Mouse (Mus musculus) C2C12 (cell line): ENCODE measurements around the gene Kdm4b. TPM values are rescaled to one million over a fixed set of nuclear protein-coding genes. Genes with fewer than 3 reads are reported as not detected.

Experiments used
- H3K27me3 ChIP-seq: one replicate; pipeline ENCODE4 v1.6.1; 2011; ENCODE audit not compliant: control insufficient read depth, insufficient read depth, insufficient read length
- H3K36me3 ChIP-seq: one replicate; pipeline ENCODE4 v1.6.1; 2011; ENCODE audit not compliant: control insufficient read depth, insufficient read depth
- H3K4me3 ChIP-seq: one replicate; pipeline ENCODE4 v1.5.1; 2011; ENCODE audit warnings: mild to moderate bottlenecking, control low read depth; ENCODE audit not compliant: poor library complexity, insufficient read depth, severe bottlenecking
- H3K79me2 ChIP-seq: one replicate; pipeline ENCODE4 v1.6.1; 2011; ENCODE audit not compliant: control insufficient read depth, insufficient read depth
- H3K79me3 ChIP-seq: one replicate; pipeline ENCODE4 v1.6.1; 2011; ENCODE audit warnings: low read depth, control low read depth
- H3ac ChIP-seq: one replicate; pipeline ENCODE3; 2011; ENCODE audit warnings: low read depth; ENCODE audit not compliant: control insufficient read depth, insufficient read length
- CEBPB ChIP-seq: IDR thresholded peaks from one replicate; pipeline ENCODE4 v1.6.1; 2011; ENCODE audit warnings: low read depth, mild to moderate bottlenecking, control low read depth, moderate library complexity
- CTCF ChIP-seq: IDR thresholded peaks from one replicate; pipeline ENCODE4 v1.5.1; 2011; ENCODE audit not compliant: control insufficient read depth, insufficient read depth, insufficient read length
- FOSL1 ChIP-seq: IDR thresholded peaks from one replicate; pipeline ENCODE4 v1.8.0; 2011; ENCODE audit warnings: mild to moderate bottlenecking, low read length; ENCODE audit not compliant: poor library complexity, insufficient read depth, severe bottlenecking
- MAX ChIP-seq: IDR thresholded peaks from one replicate; pipeline ENCODE4 v1.6.1; 2011; ENCODE audit warnings: mild to moderate bottlenecking, control low read depth
- MYOD1 ChIP-seq: IDR thresholded peaks from one replicate; pipeline ENCODE4 v1.6.1; 2011; ENCODE audit warnings: low read depth; ENCODE audit not compliant: control insufficient read depth, insufficient read length
- MYOG ChIP-seq: IDR thresholded peaks from one replicate; pipeline ENCODE4 v1.6.1; 2011; ENCODE audit not compliant: control insufficient read depth, insufficient read length; ENCODE audit errors: extremely low read depth
- USF1 ChIP-seq: IDR thresholded peaks from one replicate; pipeline ENCODE4 v1.6.1; 2011; ENCODE audit warnings: low read depth, mild to moderate bottlenecking, control low read depth, moderate library complexity
- polyA plus RNA-seq: library from polyadenylated mRNA; unstranded; fragments of >200 nt; fragmentation: generic; extraction: Trizol; gene quantifications from one replicate; pipeline ENCODE4 v1.2.1, GENCODE M21; 2012; ENCODE audit warnings: missing spikeins

Kdm4b gene
- polyA plus RNA-seq, 1 experiment: 10.1 TPM

DNA sequence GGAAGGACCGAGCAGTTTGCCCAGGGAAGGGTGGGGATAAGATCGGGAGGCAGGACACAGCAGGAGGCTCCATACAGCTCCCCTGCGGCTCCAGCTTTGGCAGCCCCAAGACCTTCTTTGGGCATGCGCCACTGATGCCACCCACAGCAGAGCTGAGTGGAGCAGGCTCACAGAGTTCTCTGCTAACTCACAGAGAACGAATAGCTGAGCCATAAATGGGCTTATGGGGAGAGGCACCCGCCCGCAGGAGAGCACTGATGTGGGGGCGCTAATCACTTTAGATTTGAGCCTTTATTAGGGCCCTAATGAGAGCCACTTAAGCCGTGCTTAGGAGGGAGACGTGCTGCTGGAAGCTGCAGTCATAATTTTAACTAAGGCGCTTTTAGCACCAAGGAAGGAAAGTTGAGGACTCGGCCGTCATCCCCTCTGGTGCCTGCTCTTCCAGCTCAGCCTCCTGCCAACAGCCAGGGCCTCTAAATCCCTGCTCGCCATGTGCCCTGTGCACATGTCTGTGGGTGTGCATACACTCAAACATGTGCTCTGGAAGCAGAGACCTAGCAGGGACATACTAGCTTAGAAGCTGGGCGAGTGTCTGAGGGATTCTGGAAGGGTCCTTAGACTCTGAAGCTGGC, 45.3 kb downstream of the Kdm4b start:
- Histone ChIP-seq H3ac (no peak overlapping the region), H3K79me3 (no peaks in the 10 kb centered on the region), H3K27me3 (no peaks in the 10 kb centered on the region), H3K36me3 (no peaks in the 10 kb centered on the region), H3K79me2 (no peaks in the 10 kb centered on the region), H3K4me3 (no peak overlapping the region)
- no peak for TF ChIP-seq MAX
- no peak for TF ChIP-seq FOSL1
- no peak for TF ChIP-seq CTCF
- no peak for TF ChIP-seq CEBPB

DNA sequence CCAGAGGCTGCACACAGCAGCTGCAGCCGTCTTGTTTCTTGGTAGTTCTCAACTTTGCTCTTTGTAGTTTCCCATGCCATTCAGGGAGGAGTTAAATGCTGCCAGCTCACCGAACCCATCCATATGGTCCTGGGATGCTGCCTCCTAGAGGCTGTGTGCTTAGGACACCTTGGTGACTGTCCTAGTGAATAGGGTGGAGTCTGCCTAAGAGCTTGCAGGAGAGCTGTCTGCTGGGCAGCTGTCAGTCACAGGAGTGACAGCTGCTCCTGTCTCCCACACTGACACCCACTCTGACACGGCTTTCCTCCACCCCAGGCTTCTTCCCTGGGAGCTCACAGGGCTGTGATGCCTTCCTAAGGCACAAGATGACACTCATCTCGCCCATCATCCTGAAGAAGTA, 46.2 kb downstream of the Kdm4b start:
- Histone ChIP-seq H3ac (no peak overlapping the region), H3K36me3 (no peaks in the 10 kb centered on the region), H3K4me3 (no peak overlapping the region), H3K27me3 (no peaks in the 10 kb centered on the region), H3K79me2 (no peaks in the 10 kb centered on the region), H3K79me3 (no peaks in the 10 kb centered on the region)
- TF ChIP-seq MYOG: no peak
- no peak for TF ChIP-seq CTCF
- no peak for TF ChIP-seq CEBPB
- no peak for TF ChIP-seq MAX
- no peak for TF ChIP-seq USF1
- no peak for TF ChIP-seq FOSL1
- no peak for TF ChIP-seq MYOD1

DNA sequence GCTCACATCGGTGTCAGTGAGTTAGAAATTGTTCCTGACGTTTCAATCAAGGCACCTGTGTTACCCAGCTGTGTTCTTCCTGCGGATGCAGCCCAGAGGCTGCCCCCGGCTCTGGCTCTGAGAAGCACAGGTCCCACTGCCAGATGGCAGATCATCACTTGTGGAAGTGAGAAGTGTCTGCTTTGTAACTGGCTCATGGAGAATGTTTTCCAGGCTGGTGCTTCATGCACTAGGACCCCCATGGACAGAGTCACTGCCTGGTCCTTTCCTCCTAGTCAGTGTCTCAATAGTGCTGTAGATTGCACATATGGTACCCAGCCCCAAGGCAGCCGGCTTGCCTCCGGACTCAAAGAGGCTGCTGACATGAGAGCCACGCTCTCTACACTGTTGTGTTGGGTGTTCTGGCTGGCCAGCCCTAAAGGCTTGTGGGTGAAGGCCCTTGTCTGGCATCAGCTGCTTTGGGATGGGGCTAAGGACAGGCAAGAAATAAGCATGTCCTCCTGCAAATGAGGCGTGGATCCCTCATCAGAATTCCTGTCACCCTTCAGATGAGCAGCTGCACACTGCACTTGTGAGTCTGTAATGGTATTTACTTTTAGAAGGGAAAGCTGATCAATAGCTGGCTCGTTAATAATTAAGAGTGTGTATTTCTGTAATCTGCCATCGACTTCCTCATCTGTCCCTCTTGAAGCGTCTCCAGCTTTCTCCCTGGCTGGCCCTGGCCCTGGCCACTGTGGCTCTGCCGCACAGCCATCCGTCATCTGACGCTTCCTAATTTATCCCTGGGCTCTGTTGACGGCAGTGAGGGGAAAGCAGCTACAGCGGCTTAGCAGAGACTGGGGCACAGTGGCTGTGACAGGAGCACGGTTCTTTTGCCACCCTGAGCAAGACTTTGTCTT, 47.5 kb downstream of the Kdm4b start:
- TF ChIP-seq MYOG: no peak
- TF ChIP-seq FOSL1: no peak
- TF ChIP-seq MAX: no peak
- TF ChIP-seq MYOD1: no peak
- no peaks in the 10 kb centered on the region for H3K79me3 ChIP-seq
- no peaks in the 10 kb centered on the region for H3K27me3 ChIP-seq
- no peak overlapping the region for H3ac ChIP-seq
- no peaks in the 10 kb centered on the region for H3K36me3 ChIP-seq
- no peak overlapping the region for H3K4me3 ChIP-seq
- H3K79me2 ChIP-seq: no peaks in the 10 kb centered on the region

DNA sequence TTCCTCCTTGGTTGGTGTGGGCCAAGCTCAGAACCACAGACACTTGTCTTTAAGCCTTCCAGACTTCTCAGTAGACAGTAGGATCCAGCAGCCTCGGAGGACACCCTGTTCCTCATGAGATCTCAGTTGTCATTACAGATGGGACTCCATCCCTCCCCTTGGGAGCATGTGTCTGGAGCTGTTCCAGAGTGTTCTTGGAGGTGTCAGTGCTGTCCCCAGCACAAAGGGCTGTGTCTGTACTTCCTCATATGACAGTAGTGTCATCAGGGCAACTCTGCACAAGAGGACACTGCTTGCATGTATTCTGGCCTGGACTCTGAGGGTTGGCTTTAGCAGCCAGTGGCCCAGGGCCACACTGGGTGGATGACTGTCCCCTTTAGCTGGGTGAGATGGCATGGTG, 49.0 kb downstream of the Kdm4b start:
- no peaks in the 10 kb centered on the region for H3K79me3 ChIP-seq
- no peaks in the 10 kb centered on the region for H3K36me3 ChIP-seq
- no peaks in the 10 kb centered on the region for H3K27me3 ChIP-seq
- H3ac ChIP-seq: no peak overlapping the region
- H3K4me3 ChIP-seq: no peak overlapping the region
- TF ChIP-seq MAX (no peak), CEBPB (no peak), FOSL1 (no peak), USF1 (no peak), CTCF (no peak)
- no peaks in the 10 kb centered on the region for H3K79me2 ChIP-seq

DNA sequence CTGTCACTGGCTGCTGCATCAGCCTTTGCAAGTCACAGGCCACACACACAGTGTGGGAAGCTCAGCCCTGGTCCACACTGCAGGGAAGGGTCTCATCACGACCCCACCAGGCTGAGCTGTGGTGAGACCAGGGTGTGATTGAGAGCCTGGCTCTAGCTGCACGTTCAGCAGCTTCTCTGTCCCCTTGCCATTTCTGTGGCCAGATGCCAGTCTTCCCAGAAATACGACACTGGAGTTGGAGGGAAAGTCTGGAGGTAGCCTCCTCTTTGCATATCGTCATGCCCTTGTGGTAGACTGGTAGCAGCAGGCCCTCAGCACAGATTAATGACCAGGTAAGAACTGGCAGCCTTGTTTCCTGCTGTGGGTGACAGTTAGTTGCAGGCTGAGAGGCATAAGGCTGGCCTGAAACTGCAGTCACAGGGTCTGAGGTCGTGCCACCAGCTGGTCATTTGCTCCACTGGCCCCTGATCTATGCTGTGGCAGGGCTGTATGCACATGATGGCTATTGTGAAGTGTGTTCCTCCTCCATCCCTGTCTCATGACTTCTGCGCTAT, 53.5 kb downstream of the Kdm4b start:
- TF ChIP-seq MYOG (no peak), FOSL1 (no peak), USF1 (no peak), CTCF (no peak), MYOD1 (no peak), CEBPB (no peak), MAX (no peak)
- Histone ChIP-seq H3K36me3 (no peaks in the 10 kb centered on the region), H3K79me2 (no peaks in the 10 kb centered on the region), H3K4me3 (no peak overlapping the region), H3K27me3 (no peaks in the 10 kb centered on the region), H3K79me3 (no peaks in the 10 kb centered on the region), H3ac (no peak overlapping the region)

DNA sequence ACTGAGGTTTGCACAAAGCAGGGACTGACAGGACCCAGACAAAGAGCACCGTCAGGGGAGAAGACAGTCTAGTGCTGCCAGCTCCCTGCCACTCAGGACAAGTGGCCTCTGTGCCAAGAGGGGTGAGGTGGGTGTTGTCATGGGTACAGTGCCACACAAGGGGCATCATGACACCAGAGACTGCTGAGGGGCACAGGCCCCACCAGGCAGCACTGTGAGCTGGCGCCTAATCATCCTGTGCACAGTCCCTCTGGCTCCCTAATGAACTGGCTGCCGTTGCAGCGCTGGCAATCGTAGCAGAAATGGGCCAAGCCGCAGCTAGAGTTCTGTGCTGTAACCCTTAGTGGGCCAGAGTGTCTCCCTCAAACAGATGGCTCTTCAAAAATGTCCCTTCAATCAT, 54.4 kb downstream of the Kdm4b start:
- Histone ChIP-seq H3K27me3 (no peaks in the 10 kb centered on the region), H3K36me3 (no peaks in the 10 kb centered on the region), H3K79me2 (no peaks in the 10 kb centered on the region), H3K79me3 (no peaks in the 10 kb centered on the region), H3K4me3 (no peak overlapping the region), H3ac (no peak overlapping the region)
- TF ChIP-seq CEBPB (no peak), MYOD1 (no peak)
